Mouse (Mus musculus): Measurements from ENCODE around the gene Zfp579.
"Not testable (repeated sequence)": the region's sequence is repeated elsewhere in the genome, so short reads cannot be mapped to it uniquely, and the experiment has no call there.

Zfp579 gene

GRCm38 (mm10) chr7:5015118-5016001, 19.4 kb upstream of the Zfp579 start, which contains the start of gene Gm44973:
Gene Gm44973 (plus strand): TSS chr7:5015496.
- DNase-seq: peak; percentile 100

GRCm38 (mm10) chr7:5014251-5015117, 18.5 kb upstream of the Zfp579 start, which contains the start of the genes Zfp524 and Fiz1:
Gene Zfp524 (plus strand): TSS chr7:5014415.
Gene Fiz1 (minus strand): TSS chr7:5014697.
- peak; percentile 99 for DNase-seq

- DNase-seq: peak; percentile 90
Measured at GRCm38 (mm10) chr7:5012681-5013513, 16.9 kb upstream of the Zfp579 start.

- DNase-seq: no peak
Measured at GRCm38 (mm10) chr7:5008229-5008628, 12.3 kb upstream of the Zfp579 start.

GRCm38 (mm10) chr7:5002876-5003275, 6.9 kb upstream of the Zfp579 start:
- not testable (repeated sequence) for DNase-seq

GRCm38 (mm10) chr7:4999876-5000275, 3.9 kb upstream of the Zfp579 start:
- no peak for DNase-seq

- no peak for DNase-seq
Measured at GRCm38 (mm10) chr7:4996934-4997333, 976 bp upstream of the Zfp579 start.

- DNase-seq: peak; percentile 87
Measured at GRCm38 (mm10) chr7:4995268-4996002, 523 bp downstream of the Zfp579 start.

GRCm38 (mm10) chr7:4993999-4994788, 1.8 kb downstream of the Zfp579 start:
- peak; percentile 83 for DNase-seq

- no peak for DNase-seq
Measured at GRCm38 (mm10) chr7:4993347-4993998, 2.5 kb downstream of the Zfp579 start.

- no peak for DNase-seq
Measured at GRCm38 (mm10) chr7:4988250-4988649, 7.7 kb downstream of the Zfp579 start.

GRCm38 (mm10) chr7:4976832-4977231, 19.1 kb downstream of the Zfp579 start:
- no peak for DNase-seq

- DNase-seq: no peak
Measured at GRCm38 (mm10) chr7:4975455-4975854, 20.5 kb downstream of the Zfp579 start.

GRCm38 (mm10) chr7:4972321-4973047, 23.5 kb downstream of the Zfp579 start:
- peak; percentile 98 for DNase-seq

- peak; percentile 97 for DNase-seq
Measured at GRCm38 (mm10) chr7:4971710-4972109, 24.2 kb downstream of the Zfp579 start.

GRCm38 (mm10) chr7:4971068-4971467, 24.9 kb downstream of the Zfp579 start, which contains the start of gene Sbk3:
Gene Sbk3 (minus strand): TSS chr7:4971168.
- DNase-seq: no peak

GRCm38 (mm10) chr7:4964988-4965387, 31.0 kb downstream of the Zfp579 start:
- no peak for DNase-seq

- DNase-seq: peak; percentile 97
Measured at GRCm38 (mm10) chr7:4964272-4964671, 31.7 kb downstream of the Zfp579 start, which contains the start of gene Sbk2. Gene Sbk2 (minus strand): TSS chr7:4964406.

- no peak for DNase-seq
Measured at GRCm38 (mm10) chr7:4963527-4963926, 32.4 kb downstream of the Zfp579 start.

All from heart, adult 11 months (tissue).